Mouse (Mus musculus): ENCODE data around the gene Kcnj11.

Kcnj11 gene

DNA sequence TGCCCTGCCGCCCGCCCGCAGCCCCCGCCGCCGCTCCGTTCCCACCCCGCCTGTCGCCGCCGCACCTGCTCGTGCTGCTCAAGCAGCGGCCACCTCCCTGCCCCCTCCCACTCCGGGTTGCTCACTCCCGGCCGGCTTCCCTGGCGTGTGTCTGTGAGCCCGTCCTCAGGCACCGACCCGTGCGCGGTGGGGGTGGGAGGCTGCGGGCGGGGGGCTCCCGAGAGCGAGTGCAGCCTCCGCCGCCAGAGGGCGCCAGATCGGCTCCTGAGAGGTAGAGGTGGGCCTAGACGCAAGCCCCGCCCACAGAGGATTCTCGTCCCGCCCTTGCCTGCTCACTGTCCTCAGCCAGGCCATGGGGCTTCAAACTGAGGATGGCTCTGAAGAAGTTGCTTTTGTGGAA, at the start of gene Kcnj11:
Gene Kcnj11, minus strand, starts transcription at position 202 of the 400 bp plus-strand sequence.
- no peak for DNase-seq (ENCODE audit: low read depth)

GRCm38 (mm10) chr7:46147417-46147816, 46.9 kb upstream of the Kcnj11 start:
- no peak for DNase-seq (ENCODE audit: low read depth)

DNA sequence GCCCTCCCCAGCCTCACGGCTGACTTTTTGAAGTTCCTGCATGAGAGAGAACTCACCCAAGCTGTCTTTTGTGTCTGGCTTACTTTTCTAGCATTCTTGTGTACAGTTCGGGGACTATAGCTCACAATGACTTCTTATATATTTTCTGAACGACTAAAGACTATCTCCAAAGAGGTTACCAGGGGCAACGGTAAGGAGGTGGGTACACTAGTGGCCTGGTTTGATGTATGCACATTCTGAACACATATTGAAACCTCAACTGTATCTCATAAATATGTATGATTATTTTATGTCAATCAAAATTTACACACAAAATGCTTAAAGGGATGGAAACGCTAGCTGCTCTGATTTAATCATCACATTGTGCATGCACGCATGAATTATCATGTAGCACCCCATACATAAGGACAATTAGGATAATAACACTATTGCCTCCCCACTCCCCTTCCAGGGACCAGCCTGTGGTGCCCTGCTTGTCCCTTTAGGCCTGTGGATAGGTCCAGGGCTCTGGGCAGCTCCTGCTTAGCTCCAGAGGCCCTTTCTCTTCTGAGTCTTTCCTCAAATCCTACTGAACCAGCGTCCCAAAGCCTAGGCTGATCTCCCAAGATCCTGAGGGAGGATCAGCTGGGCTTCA, 46.2 kb upstream of the Kcnj11 start:
- no peak for DNase-seq (ENCODE audit: low read depth)

GRCm38 (mm10) chr7:46144061-46144460, 43.5 kb upstream of the Kcnj11 start:
- DNase-seq (ENCODE audit: low read depth), result no peak

DNA sequence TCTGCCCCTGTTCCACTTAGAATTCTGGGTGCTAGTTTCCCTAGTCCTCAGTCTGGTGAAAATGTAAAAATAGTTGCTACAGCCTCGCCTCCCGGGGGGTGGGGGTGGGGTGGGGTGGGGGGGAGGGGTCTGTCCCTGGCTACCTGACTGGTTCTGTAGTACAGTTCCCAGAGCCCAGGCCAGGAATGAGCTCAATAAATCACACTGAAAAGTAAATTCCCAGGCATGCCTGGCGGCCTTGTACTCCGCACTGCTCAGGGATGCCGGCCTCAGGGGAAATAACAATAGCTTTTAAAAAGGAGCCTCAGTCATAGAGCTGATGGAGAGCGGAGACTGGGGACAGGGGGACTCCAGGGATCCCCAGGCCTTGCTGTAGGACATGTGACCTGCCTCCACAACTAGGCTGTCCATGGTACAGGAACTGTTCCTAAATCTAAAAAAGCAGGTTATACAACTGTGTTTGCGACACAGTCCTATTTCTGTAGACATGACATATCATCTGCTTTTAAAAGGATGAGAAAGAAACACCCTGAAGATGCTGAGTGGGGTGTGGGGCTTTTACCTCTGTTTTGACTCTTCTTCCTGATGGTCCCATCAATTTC, 37.9 kb upstream of the Kcnj11 start:
- DNase-seq (ENCODE audit: low read depth), result no peak

DNA sequence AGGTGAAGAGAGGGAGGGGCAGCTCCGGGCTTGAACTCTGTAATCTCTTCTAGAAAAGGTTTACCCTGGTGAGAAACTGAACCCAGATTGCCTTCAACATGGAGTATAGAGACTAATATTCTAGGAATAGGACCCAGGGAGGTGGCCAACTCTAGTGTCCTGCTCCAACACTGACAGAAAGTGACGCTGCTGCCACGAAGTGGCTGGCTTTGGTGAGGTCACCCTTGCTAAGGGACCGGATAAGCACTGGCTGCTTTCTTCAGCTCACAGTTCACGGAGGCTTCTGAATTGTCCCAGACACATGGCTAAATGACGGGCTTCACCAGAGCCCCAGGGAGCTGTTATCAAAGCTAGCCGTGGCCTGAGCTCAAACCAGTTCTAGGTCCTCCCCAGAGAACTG, 33.3 kb upstream of the Kcnj11 start:
- DNase-seq (ENCODE audit: low read depth), result no peak

DNA sequence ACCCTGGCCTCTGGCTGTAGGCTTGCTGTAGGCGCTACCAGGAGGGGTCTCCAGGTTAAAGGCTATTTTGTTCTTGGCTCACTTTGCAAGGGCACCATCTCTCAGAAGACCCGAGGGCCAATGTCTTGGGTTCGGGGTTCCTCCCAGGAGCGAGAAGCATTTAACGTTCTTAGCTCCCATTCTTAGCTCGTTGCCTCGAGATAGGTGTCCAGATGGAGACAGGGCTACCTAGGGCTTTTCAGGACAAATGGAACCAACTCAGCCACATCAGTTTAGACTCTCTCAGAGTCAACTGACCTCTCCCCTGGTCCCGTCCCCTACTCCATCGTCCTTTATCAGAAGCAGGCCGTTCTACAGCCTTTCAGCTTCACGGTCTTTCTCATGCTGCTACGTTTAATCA, 31.7 kb upstream of the Kcnj11 start:
- no peak for DNase-seq (ENCODE audit: low read depth)

GRCm38 (mm10) chr7:46131806-46132205, 31.2 kb upstream of the Kcnj11 start:
- DNase-seq (ENCODE audit: low read depth), result no peak

DNA sequence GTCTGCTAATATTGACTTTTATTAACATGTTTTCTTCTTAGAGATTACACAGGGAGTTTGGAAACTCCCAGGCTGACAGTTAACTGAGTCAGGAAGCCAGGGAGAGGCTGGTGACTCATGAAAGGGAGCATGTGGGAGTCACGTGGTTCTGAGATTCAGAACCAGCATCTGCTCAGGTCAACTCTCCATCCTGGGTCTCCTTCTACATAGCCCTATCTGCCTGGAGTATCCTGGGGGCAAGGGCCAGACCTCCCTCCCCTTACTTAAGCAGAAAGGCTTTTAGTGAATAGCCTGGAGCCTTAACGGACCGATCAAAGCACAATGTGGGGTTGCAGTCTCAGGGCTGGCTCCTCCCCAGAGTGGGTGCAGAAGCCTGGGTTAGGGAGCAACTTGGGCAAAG, 30.7 kb upstream of the Kcnj11 start:
- DNase-seq (ENCODE audit: low read depth), result peak; percentile 70

DNA sequence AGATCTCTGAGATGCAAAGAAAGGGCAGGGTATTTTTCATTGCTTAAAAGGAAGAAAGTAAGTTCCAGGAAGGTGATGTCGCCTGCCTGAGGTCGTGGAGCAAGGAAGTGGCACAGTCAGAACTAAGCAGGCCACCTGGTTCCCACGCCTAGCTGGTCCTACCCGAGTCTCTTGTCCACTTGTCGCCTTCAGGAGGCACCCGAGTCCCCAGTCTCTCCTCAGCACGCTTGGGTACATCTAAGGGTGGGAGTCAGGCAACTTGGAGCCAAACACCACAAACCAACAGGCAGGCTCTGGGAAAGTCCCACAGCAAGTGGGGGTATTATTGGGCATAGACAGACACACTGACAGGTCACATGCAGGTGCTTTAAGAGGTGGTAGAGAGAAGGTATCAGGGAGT, 30.2 kb upstream of the Kcnj11 start:
- no peak for DNase-seq (ENCODE audit: low read depth)

- no peak for DNase-seq (ENCODE audit: low read depth)
Observed at GRCm38 (mm10) chr7:46129463-46130179, 29.1 kb upstream of the Kcnj11 start.

GRCm38 (mm10) chr7:46128196-46128595, 27.6 kb upstream of the Kcnj11 start:
- no peak for DNase-seq (ENCODE audit: low read depth)

GRCm38 (mm10) chr7:46125340-46125739, 24.8 kb upstream of the Kcnj11 start:
- DNase-seq (ENCODE audit: low read depth), result no peak

DNA sequence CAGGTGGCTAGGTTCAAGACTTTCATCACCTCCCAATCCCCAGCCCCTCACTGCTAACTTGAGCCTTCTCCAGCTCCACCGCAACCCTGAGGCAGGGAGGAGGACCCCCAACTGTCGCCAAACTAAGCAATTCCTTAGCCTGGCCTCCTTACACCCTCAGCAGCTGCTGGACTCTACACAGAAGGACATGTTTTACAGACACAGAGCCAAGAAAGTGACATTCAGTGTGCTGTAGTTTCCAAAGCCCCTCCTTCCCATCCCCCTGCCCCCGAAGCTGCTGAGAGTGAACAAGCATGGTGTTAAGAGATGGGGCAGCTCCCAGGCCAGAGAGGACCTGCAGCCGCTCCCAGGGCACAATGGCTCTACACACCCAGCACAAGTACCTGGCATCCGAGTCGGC, 23.9 kb upstream of the Kcnj11 start:
- no peak for DNase-seq (ENCODE audit: low read depth)

DNA sequence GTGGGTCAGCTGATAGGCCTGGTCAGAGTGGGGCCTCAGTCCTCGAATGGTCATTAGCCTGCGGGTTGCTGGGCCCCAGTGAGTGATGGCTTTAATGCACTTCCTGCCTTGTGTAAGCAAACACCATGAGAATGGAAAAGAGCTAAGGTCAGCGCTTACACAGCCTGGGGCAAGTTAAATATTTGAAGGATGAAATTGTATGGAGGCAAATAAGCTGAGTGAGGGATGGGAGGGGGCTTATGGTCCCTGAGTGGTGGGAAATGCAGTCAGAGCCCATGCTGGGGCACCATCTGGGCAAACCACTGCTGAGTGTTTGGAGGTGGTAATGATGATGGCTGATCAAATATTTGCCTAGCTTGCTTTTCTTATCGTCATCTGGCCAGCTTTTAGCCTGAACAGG, 22.4 kb upstream of the Kcnj11 start:
- DNase-seq (ENCODE audit: low read depth), result no peak

- DNase-seq (ENCODE audit: low read depth), result no peak
Observed at GRCm38 (mm10) chr7:46117035-46117434, 16.5 kb upstream of the Kcnj11 start.

GRCm38 (mm10) chr7:46116118-46116581, 15.6 kb upstream of the Kcnj11 start:
- no peak for DNase-seq (ENCODE audit: low read depth)

GRCm38 (mm10) chr7:46113435-46113834, 12.9 kb upstream of the Kcnj11 start:
- no peak for DNase-seq (ENCODE audit: low read depth)

DNA sequence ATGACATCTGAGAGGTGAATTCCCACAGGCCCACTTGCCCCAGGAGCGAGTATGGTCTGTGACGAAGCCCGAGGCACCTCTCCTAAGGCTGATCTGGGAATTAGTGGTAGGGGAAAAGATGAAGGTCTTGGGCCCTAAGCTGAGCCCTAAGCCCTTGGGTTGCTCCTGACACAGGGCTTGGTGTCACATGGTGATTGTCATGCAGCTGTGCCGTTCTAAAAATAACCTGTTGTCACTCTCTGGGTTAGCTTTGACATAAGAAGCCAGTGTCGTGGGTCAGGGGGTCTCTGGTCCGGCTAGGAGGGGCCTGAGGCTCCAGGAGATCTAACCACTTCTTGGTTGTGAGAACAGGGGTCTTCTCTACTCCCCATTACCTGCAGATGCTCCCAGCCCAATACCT, 11.4 kb upstream of the Kcnj11 start:
- DNase-seq (ENCODE audit: low read depth), result no peak

- no peak for DNase-seq (ENCODE audit: low read depth)
Observed at GRCm38 (mm10) chr7:46111212-46111817, 10.8 kb upstream of the Kcnj11 start.

GRCm38 (mm10) chr7:46110079-46110478, 9.5 kb upstream of the Kcnj11 start:
- no peak for DNase-seq (ENCODE audit: low read depth)

DNA sequence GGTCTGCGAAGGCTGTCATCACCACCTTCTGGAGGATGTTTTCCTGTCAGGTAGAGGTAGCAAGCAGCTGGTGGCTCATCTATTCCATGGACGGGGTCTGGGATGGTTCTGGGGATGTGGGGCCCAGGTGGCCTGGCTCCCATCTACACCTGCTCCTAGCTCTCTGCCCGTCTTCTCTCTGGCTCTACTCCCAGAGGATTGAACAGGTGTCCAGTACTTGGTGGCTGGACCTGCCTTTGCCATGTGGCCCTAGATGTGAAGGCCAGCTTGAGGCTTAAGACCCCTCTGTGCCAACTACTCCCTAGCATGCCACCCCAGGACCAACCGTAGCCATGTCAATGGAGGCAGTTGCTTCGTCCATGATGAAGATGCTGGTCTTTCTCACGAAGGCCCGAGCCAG, 4.9 kb upstream of the Kcnj11 start:
- DNase-seq (ENCODE audit: low read depth), result no peak

All from fibroblast of lung, adult 2 months (primary cell).